Mouse (Mus musculus) heart, adult 2 months (tissue): ENCODE measurements around the gene Stc2. TPM values are rescaled to one million over a fixed set of nuclear protein-coding genes. Genes with fewer than 3 reads are reported as not detected.

ENCODE experiments used
- DNase-seq, 2 experiments: peaks; one replicate each; pipeline ENCODE4 v3.0.0; 2021
- H3K27ac ChIP-seq: fragments of 200-600 bp; 2 replicates; pipeline ENCODE4 v1.8.1; 2022
- H3K27me3 ChIP-seq: fragments of 200-500 bp; 2 replicates; pipeline ENCODE4 v1.6.1; 2012; ENCODE audit warnings: mild to moderate bottlenecking, low read length, inconsistent platforms, mixed read lengths; ENCODE audit not compliant: control insufficient read depth, insufficient read depth
- H3K36me3 ChIP-seq: fragments of 200-500 bp; 2 replicates; pipeline ENCODE4 v1.6.1; 2012; ENCODE audit warnings: low read length, inconsistent platforms; ENCODE audit not compliant: control insufficient read depth, insufficient read depth
- H3K4me1 ChIP-seq: fragments of 200-500 bp; 2 replicates; pipeline ENCODE4 v1.6.1; 2011; ENCODE audit warnings: low read length; ENCODE audit not compliant: control insufficient read depth, insufficient read depth
- H3K4me3 ChIP-seq: fragments of 200-600 bp; 2 replicates; pipeline ENCODE4 v1.8.1; 2022
- H3K79me2 ChIP-seq: fragments of 200-500 bp; replicated peaks from 2 replicates; pipeline ENCODE4 v1.6.1; 2012; ENCODE audit warnings: mild to moderate bottlenecking, inconsistent platforms, low read length, moderate library complexity, mixed read lengths; ENCODE audit not compliant: control insufficient read depth, insufficient read depth
- H3K9ac ChIP-seq: fragments of 200-500 bp; 2 replicates; pipeline ENCODE4 v1.6.1; 2012; ENCODE audit warnings: low read depth, mild to moderate bottlenecking, control low read depth, inconsistent platforms, low read length, mixed read lengths
- CTCF ChIP-seq: fragments of 200-600 bp; IDR thresholded peaks from 2 replicates; pipeline ENCODE4 v1.8.1; 2022; ENCODE audit warnings: antibody characterized with exemption, mild to moderate bottlenecking, moderate library complexity
- EP300 ChIP-seq: fragments of 200-500 bp; IDR thresholded peaks from 2 replicates; pipeline ENCODE4 v1.6.1; 2011; ENCODE audit warnings: low read depth, low read length, control low read depth; ENCODE audit not compliant: insufficient read depth
- POLR2A ChIP-seq: fragments of 200-500 bp; IDR thresholded peaks from 2 replicates; pipeline ENCODE4 v1.6.1; 2011; ENCODE audit warnings: mild to moderate bottlenecking, low read depth, low read length, control low read depth; ENCODE audit not compliant: insufficient read depth
- WGBS: fragments of 180-500 bp; shearing (Covaris S2); methylation state at CpG from one replicate; pipeline ENCODE4 v1.1.7; 2018; 5-methylcytosine and 5-hydroxymethylcytosine counted together
- intact Hi-C: fragments of 180-260 bp; cut with DNase I; formaldehyde crosslinking; loops from one replicate; pipeline ENCODE4 v1.15.1; 2025
- polyA plus RNA-seq: library from polyadenylated mRNA; depleted of rRNA; stranded (reverse); fragments of >200 nt; gene quantifications from 2 replicates; pipeline ENCODE4 v1.2.3, GENCODE M21; 2012
- total RNA-seq, 2 experiments: library from RNA; stranded (reverse); gene quantifications; 2 replicates each; pipeline ENCODE4 v1.2.3; 2021

Gene Stc2
- total and polyA plus RNA-seq, 3 experiments: 8.3 to 20.7 (median 14.1) TPM

- Histone ChIP-seq H3K27me3 (no peaks in the 10 kb centered on the region), H3K27ac (peak overlapping the region; percentile 85), H3K4me3 (peak overlapping the region; percentile 53), H3K9ac (peak overlapping the region; percentile 74), H3K4me1 (no peaks in the 10 kb centered on the region), H3K79me2 (no peaks in the 10 kb centered on the region), H3K36me3 (no peaks in the 10 kb centered on the region)
- intact Hi-C loops: no loop called here
- DNase-seq: peak; percentile 75 to 78
- WGBS: under 1% methylated on average over 50 of the region's 50 CpGs
- TF ChIP-seq EP300: no peak
- no peak for TF ChIP-seq CTCF
- 0 out of 2 replicates have a peak, but pooled peaks have one; percentile 9 for TF ChIP-seq POLR2A
Measured at GRCm38 (mm10) chr11:31368965-31369647, 768 bp downstream of the Stc2 start.

GRCm38 (mm10) chr11:31368252-31368964, 1.5 kb downstream of the Stc2 start:
- Histone ChIP-seq H3K4me3 (peak overlapping the region; percentile 53), H3K79me2 (no peaks in the 10 kb centered on the region), H3K36me3 (no peaks in the 10 kb centered on the region), H3K27ac (peak overlapping the region; percentile 85), H3K9ac (peak overlapping the region; percentile 74), H3K4me1 (no peaks in the 10 kb centered on the region), H3K27me3 (no peaks in the 10 kb centered on the region)
- 4% methylated on average over 36 of the region's 36 CpGs for WGBS
- no peak for TF ChIP-seq POLR2A
- TF ChIP-seq CTCF: no peak
- TF ChIP-seq EP300: no peak
- DNase-seq: peak in 1 of 2 experiments; percentile 19
- intact Hi-C loops: no loop called here

- intact Hi-C loops: no loop called here
- H3K4me3 ChIP-seq: no peak overlapping the region
- H3K79me2 ChIP-seq: no peaks in the 10 kb centered on the region
- H3K27ac ChIP-seq: no peak overlapping the region
- H3K27me3 ChIP-seq: no peaks in the 10 kb centered on the region
- H3K36me3 ChIP-seq: no peaks in the 10 kb centered on the region
- TF ChIP-seq EP300 (no peak), CTCF (no peak), POLR2A (no peak)
- 42% methylated on average over 4 of the region's 4 CpGs for WGBS
- peaks cover 4% of the 10 kb centered on the region for H3K4me1 ChIP-seq
- H3K9ac ChIP-seq: no peak overlapping the region
- peak in 1 of 2 experiments; percentile 13 for DNase-seq
Measured at GRCm38 (mm10) chr11:31366827-31367226, 3.0 kb downstream of the Stc2 start.

GRCm38 (mm10) chr11:31366421-31366820, 3.5 kb downstream of the Stc2 start:
- H3K79me2 ChIP-seq: no peaks in the 10 kb centered on the region
- no peak overlapping the region for H3K9ac ChIP-seq
- DNase-seq: peak in 1 of 2 experiments; percentile 14
- H3K4me3 ChIP-seq: no peak overlapping the region
- 54% methylated on average over 2 of the region's 2 CpGs for WGBS
- TF ChIP-seq CTCF (no peak), POLR2A (no peak), EP300 (no peak)
- peaks cover 4% of the 10 kb centered on the region for H3K4me1 ChIP-seq
- no peak overlapping the region for H3K27ac ChIP-seq
- intact Hi-C loops: no loop called here
- no peaks in the 10 kb centered on the region for H3K27me3 ChIP-seq
- no peaks in the 10 kb centered on the region for H3K36me3 ChIP-seq

GRCm38 (mm10) chr11:31365981-31366380, 3.9 kb downstream of the Stc2 start:
- no peak overlapping the region for H3K27ac ChIP-seq
- WGBS: 74% methylated on average over 2 of the region's 2 CpGs
- peak in 1 of 2 experiments; percentile 17 for DNase-seq
- intact Hi-C loops: no loop called here
- H3K4me1 ChIP-seq: peaks cover 4% of the 10 kb centered on the region
- no peaks in the 10 kb centered on the region for H3K79me2 ChIP-seq
- H3K4me3 ChIP-seq: no peak overlapping the region
- TF ChIP-seq CTCF (no peak), EP300 (no peak), POLR2A (no peak)
- no peaks in the 10 kb centered on the region for H3K27me3 ChIP-seq
- H3K36me3 ChIP-seq: no peaks in the 10 kb centered on the region
- H3K9ac ChIP-seq: no peak overlapping the region

GRCm38 (mm10) chr11:31365280-31365679, 4.6 kb downstream of the Stc2 start:
- intact Hi-C loops: no loop called here
- Histone ChIP-seq H3K27me3 (no peaks in the 10 kb centered on the region), H3K27ac (no peak overlapping the region), H3K4me1 (peaks cover 4% of the 10 kb centered on the region), H3K36me3 (no peaks in the 10 kb centered on the region), H3K4me3 (no peak overlapping the region), H3K79me2 (no peaks in the 10 kb centered on the region), H3K9ac (no peak overlapping the region)
- TF ChIP-seq CTCF (no peak), POLR2A (no peak), EP300 (no peak)
- 64% methylated on average over 8 of the region's 8 CpGs for WGBS
- DNase-seq: peak in 1 of 2 experiments; percentile 15
